Mouse (Mus musculus): ENCODE data around the gene Ascl3. TPM values are rescaled to one million over a fixed set of nuclear protein-coding genes. Genes with fewer than 3 reads are reported as not detected.

Gene Ascl3
- total and polyA plus RNA-seq, 2 experiments = 0.18 TPM; not detected in 1

DNA sequence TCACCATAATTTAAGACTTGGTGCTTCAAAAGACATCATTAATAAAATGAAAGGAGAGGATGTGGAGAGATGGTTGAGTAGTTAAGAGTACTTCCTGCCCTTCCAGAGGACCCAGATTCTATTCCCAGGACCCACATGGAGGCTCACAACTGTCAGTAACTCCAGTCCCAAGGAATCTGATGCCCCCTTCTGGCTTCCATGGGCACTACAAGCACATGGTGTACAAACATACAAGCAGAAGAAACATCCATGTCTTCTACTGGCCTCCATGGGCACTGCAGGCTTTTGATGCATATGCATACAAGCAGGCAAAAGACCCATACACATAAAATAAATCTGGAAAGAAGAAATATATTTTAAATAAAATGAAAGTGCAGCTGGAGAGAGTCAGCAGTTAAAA is 31.3 kb downstream of the Ascl3 start:
- DNase-seq (ENCODE audit: extremely low read depth, low read depth, low spot score) = no peak
- no peak for TF ChIP-seq CTCF (IDR thresholded peaks at IDR 0.05; ENCODE audit: low read depth, low read length)
- no peak for TF ChIP-seq POLR2A (IDR thresholded peaks at IDR 0.05; ENCODE audit: extremely low read depth, insufficient read depth, low read length)

DNA sequence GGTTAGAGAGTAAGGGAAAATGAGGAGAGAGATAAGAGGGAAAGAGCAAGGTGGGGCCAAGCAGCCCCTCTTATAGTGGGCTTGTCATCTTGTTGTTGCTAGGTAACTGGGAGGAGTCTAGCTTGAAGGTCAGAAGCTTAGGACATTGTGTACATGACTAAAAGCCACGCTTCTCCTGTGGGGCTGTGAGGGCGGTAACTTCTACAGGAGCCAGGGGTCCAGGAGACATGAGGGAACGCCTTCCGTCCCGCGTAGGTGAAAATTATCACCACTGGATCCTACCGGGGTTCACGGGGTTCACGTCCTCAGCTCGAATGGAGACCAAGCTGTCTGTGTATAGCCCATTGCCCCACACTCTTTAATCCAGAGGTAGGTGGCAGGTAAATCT is 36.2 kb downstream of the Ascl3 start:
- WGBS = 94% methylated on average over 10 of the region's 10 CpGs
- TF ChIP-seq CTCF (IDR thresholded peaks at IDR 0.05; ENCODE audit: low read depth, low read length) (no peak), POLR2A (IDR thresholded peaks at IDR 0.05; ENCODE audit: extremely low read depth, insufficient read depth, low read length) (no peak)
- Histone ChIP-seq H3K27ac (replicated peaks; ENCODE audit: insufficient read depth, low read depth, low read length) (no peak overlapping the region), H3K9ac (ENCODE audit: low read depth, low read length) (no peak overlapping the region), H3K27me3 (ENCODE audit: control insufficient read depth, insufficient read depth, low read length) (no peaks in the 10 kb centered on the region), H3K4me1 (ENCODE audit: control insufficient read depth, insufficient read depth, low read length) (no peaks in the 10 kb centered on the region), H3K79me2 (ENCODE audit: control insufficient read depth, insufficient read depth, low read length) (no peaks in the 10 kb centered on the region), H3K36me3 (ENCODE audit: control insufficient read depth, insufficient read depth, low read length) (no peaks in the 10 kb centered on the region), H3K4me3 (ENCODE audit: insufficient read depth, low read depth, low read length) (no peak overlapping the region)
- no peak for DNase-seq (ENCODE audit: extremely low read depth, low read depth, low spot score)

More for the DNA sequence above, 31.3 kb downstream of the Ascl3 start:
- Histone ChIP-seq H3K36me3 (ENCODE audit: control insufficient read depth, insufficient read depth, low read length) (no peaks in the 10 kb centered on the region), H3K4me3 (ENCODE audit: insufficient read depth, low read depth, low read length) (no peak overlapping the region), H3K27ac (replicated peaks; ENCODE audit: insufficient read depth, low read depth, low read length) (no peak overlapping the region), H3K9ac (ENCODE audit: low read depth, low read length) (no peak overlapping the region), H3K27me3 (ENCODE audit: control insufficient read depth, insufficient read depth, low read length) (no peaks in the 10 kb centered on the region), H3K4me1 (ENCODE audit: control insufficient read depth, insufficient read depth, low read length) (peaks cover 5% of the 10 kb centered on the region; the same call in 1 of the 2 replicates), H3K79me2 (ENCODE audit: control insufficient read depth, insufficient read depth, low read length) (no peaks in the 10 kb centered on the region)

DNA sequence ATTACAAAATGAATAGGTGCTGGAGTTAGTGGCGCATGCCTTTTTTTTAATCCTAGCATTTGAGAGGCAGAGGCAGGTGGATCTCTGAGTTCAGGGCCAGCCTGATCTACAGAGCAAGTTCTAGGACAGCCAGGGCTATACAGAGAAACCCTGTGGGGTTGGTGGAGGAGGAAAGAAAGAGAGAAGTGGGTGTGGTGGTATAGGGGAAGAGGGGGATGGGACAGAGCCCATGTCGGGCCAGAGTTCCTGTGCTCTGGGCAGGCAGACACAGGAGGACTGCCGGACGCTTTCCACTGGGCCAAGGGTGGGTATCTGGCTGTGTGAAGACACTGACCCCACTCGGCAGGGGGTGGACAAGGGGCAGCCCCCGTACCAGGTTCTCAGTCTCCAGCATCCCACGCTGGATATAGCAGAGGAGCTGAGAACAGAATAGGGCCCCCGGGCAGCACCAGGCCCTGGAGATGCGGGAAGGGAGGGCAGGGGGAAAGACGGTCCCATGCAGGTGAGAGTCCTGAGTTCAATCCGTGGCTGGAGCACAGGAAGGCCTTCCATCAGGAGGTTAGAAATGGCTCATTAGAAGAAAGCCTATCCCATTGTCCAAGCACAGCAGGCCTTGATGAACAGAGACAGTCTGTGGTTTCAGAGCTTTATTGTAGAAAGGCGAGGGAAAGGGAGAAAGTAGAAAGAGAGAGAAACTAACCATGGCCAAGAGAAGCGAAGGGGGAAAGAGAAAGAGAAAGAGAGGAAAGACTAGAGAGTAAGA is 36.8 kb downstream of the Ascl3 start:
- Histone ChIP-seq H3K4me1 (ENCODE audit: control insufficient read depth, insufficient read depth, low read length) (no peaks in the 10 kb centered on the region), H3K27ac (replicated peaks; ENCODE audit: insufficient read depth, low read depth, low read length) (no peak overlapping the region), H3K79me2 (ENCODE audit: control insufficient read depth, insufficient read depth, low read length) (no peaks in the 10 kb centered on the region), H3K27me3 (ENCODE audit: control insufficient read depth, insufficient read depth, low read length) (no peaks in the 10 kb centered on the region), H3K36me3 (ENCODE audit: control insufficient read depth, insufficient read depth, low read length) (no peaks in the 10 kb centered on the region), H3K9ac (ENCODE audit: low read depth, low read length) (no peak overlapping the region), H3K4me3 (ENCODE audit: insufficient read depth, low read depth, low read length) (no peak overlapping the region)
- WGBS = 85% methylated on average over 13 of the region's 13 CpGs
- no peak for TF ChIP-seq POLR2A (IDR thresholded peaks at IDR 0.05; ENCODE audit: extremely low read depth, insufficient read depth, low read length)
- no peak for TF ChIP-seq CTCF (IDR thresholded peaks at IDR 0.05; ENCODE audit: low read depth, low read length)
- no peak for DNase-seq (ENCODE audit: extremely low read depth, low read depth, low spot score)

DNA sequence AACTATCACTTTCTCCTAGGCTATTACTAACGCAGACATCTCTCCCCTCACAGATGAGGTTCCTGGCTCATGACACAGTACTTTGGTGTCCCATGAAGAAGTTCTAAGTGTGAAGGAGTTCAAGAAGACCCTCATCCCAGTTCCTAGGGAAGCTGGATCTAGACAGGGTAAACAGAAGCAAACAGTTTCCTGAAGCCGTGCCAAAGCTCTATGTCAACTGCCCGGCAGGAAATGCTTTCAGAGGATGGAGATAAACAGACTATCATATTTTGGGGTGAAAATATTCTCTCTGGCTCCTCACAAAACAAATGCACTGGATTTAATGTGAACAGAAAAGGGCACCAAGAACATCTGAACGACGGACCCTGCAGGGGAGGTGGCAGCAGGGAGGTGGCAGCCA is 40.6 kb downstream of the Ascl3 start:
- Histone ChIP-seq H3K4me3 (ENCODE audit: insufficient read depth, low read depth, low read length) (no peak overlapping the region), H3K79me2 (ENCODE audit: control insufficient read depth, insufficient read depth, low read length) (no peaks in the 10 kb centered on the region), H3K4me1 (ENCODE audit: control insufficient read depth, insufficient read depth, low read length) (no peaks in the 10 kb centered on the region), H3K9ac (ENCODE audit: low read depth, low read length) (no peak overlapping the region), H3K27ac (replicated peaks; ENCODE audit: insufficient read depth, low read depth, low read length) (peak overlapping the region; percentile 41; the same call in 1 of the 2 replicates), H3K36me3 (ENCODE audit: control insufficient read depth, insufficient read depth, low read length) (no peaks in the 10 kb centered on the region), H3K27me3 (ENCODE audit: control insufficient read depth, insufficient read depth, low read length) (no peaks in the 10 kb centered on the region)
- DNase-seq (ENCODE audit: extremely low read depth, low read depth, low spot score) = peak; percentile 19
- WGBS = 65% methylated on average over 5 of the region's 5 CpGs
- TF ChIP-seq POLR2A (IDR thresholded peaks at IDR 0.05; ENCODE audit: extremely low read depth, insufficient read depth, low read length) (no peak), CTCF (IDR thresholded peaks at IDR 0.05; ENCODE audit: low read depth, low read length) (no peak)

DNA sequence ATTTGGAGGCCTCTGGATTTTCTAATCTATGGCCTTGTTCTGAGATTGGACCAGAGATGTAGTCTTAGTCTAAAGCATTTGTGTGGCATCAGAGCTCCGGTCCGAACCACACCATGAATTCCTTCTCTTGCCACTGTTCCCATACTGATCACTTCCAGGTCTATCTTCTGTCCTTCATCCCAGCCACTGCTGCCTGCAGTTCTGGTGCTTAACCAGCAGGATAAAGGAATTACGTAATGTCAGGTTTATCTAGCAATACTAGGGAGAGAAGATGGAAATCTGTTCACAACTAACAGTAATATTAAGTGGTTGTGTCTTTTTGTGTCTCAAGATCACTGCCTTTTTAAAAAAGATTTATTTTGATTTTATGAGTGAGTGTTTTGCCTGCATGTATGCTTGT is 41.4 kb downstream of the Ascl3 start:
- H3K36me3 ChIP-seq (ENCODE audit: control insufficient read depth, insufficient read depth, low read length) = no peaks in the 10 kb centered on the region
- no peak for DNase-seq (ENCODE audit: extremely low read depth, low read depth, low spot score)
- H3K27ac ChIP-seq (replicated peaks; ENCODE audit: insufficient read depth, low read depth, low read length) = no peak overlapping the region
- no peaks in the 10 kb centered on the region for H3K79me2 ChIP-seq (ENCODE audit: control insufficient read depth, insufficient read depth, low read length)
- no peaks in the 10 kb centered on the region for H3K4me1 ChIP-seq (ENCODE audit: control insufficient read depth, insufficient read depth, low read length)
- no peaks in the 10 kb centered on the region for H3K27me3 ChIP-seq (ENCODE audit: control insufficient read depth, insufficient read depth, low read length)
- no peak overlapping the region for H3K4me3 ChIP-seq (ENCODE audit: insufficient read depth, low read depth, low read length)
- TF ChIP-seq POLR2A (IDR thresholded peaks at IDR 0.05; ENCODE audit: extremely low read depth, insufficient read depth, low read length) (no peak), CTCF (IDR thresholded peaks at IDR 0.05; ENCODE audit: low read depth, low read length) (no peak)
- no peak overlapping the region for H3K9ac ChIP-seq (ENCODE audit: low read depth, low read length)
- 90% methylated on average over 3 of the region's 3 CpGs for WGBS

DNA sequence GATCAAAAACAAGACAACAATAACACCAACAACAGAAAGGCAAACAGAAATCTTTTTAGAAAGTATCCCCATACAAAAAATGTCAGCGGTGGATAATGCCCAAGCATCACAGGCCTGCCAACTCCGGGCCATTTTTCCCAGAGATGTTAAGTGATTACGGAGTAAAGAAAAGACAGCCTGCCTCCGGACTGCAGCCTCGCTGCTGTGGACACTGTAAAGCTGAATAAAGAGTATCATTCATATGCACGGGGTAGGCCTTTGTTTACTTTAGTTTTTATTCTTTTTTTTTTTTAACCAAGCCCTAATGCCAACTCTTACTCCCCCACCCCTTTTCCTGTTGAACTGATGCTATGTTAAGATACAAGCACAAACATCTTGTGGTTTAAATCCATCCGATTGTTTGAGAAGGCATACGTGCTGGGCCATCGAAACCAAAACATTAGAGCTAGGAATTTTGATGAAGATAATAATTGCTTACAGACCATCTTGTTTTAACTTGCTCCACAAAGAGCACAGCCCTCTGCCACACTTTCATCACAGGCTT is 44.9 kb downstream of the Ascl3 start:
- TF ChIP-seq CTCF (IDR thresholded peaks at IDR 0.05; ENCODE audit: low read depth, low read length) (no peak), POLR2A (IDR thresholded peaks at IDR 0.05; ENCODE audit: extremely low read depth, insufficient read depth, low read length) (no peak)
- Histone ChIP-seq H3K36me3 (ENCODE audit: control insufficient read depth, insufficient read depth, low read length) (no peaks in the 10 kb centered on the region), H3K27me3 (ENCODE audit: control insufficient read depth, insufficient read depth, low read length) (no peaks in the 10 kb centered on the region), H3K4me1 (ENCODE audit: control insufficient read depth, insufficient read depth, low read length) (no peaks in the 10 kb centered on the region; the same call in 1 of the 2 replicates), H3K4me3 (ENCODE audit: insufficient read depth, low read depth, low read length) (no peak overlapping the region), H3K27ac (replicated peaks; ENCODE audit: insufficient read depth, low read depth, low read length) (no peak overlapping the region), H3K79me2 (ENCODE audit: control insufficient read depth, insufficient read depth, low read length) (no peaks in the 10 kb centered on the region), H3K9ac (ENCODE audit: low read depth, low read length) (no peak overlapping the region)
- no peak for DNase-seq (ENCODE audit: extremely low read depth, low read depth, low spot score)
- 75% methylated on average over 9 of the region's 9 CpGs for WGBS

All from liver, adult 2 months (tissue).